Mouse (Mus musculus) CH12.LX (cell line): Measurements from ENCODE around the gene Krt2. TPM values are rescaled to one million over a fixed set of nuclear protein-coding genes. Genes with fewer than 3 reads are reported as not detected.

Experiments used
- DNase-seq: peaks from one replicate; pipeline ENCODE4 v3.0.0-alpha.2; 2013; ENCODE audit errors: extremely low read depth
- H3K27ac ChIP-seq: 2 replicates; pipeline ENCODE4 v1.5.1; 2012; ENCODE audit warnings: low read depth, mild to moderate bottlenecking, control low read depth, moderate library complexity; ENCODE audit not compliant: insufficient read depth
- H3K27me3 ChIP-seq: replicated peaks from 2 replicates; pipeline ENCODE3; 2012; ENCODE audit warnings: inconsistent platforms
- H3K36me3 ChIP-seq, 2 experiments: replicated peaks in 1 of 2; 2 replicates each; pipeline versions ENCODE3 to v1.6.1; 2012; ENCODE audit warnings: inconsistent platforms in 1 of 2, low read length in 1 of 2, mild to moderate bottlenecking in 1 of 2, mixed read lengths in 1 of 2, moderate library complexity in 1 of 2; ENCODE audit not compliant: control insufficient read depth in 1 of 2, insufficient read depth in 1 of 2
- H3K4me1 ChIP-seq, 2 experiments: 2 replicates each; pipeline ENCODE4 v1.6.1; 2012; ENCODE audit warnings: inconsistent platforms in 1 of 2, moderate library complexity in 1 of 2; ENCODE audit not compliant: insufficient read depth in 2 of 2, control insufficient read depth in 1 of 2
- H3K4me2 ChIP-seq: 2 replicates; pipeline ENCODE4 v1.6.1; 2012; ENCODE audit warnings: low read depth, mild to moderate bottlenecking, control low read depth; ENCODE audit not compliant: poor library complexity, insufficient read depth, severe bottlenecking
- H3K4me3 ChIP-seq, 3 experiments: fragments of 150-350 bp in 1 of 3; sonication (generic) in 1 of 3; replicated peaks in 1 of 3; 2 replicates each; pipeline versions ENCODE3 to v1.5.1; 2011 to 2012; ENCODE audit warnings: low read depth in 2 of 3, low read length in 2 of 3, mild to moderate bottlenecking in 2 of 3, moderate library complexity in 2 of 3, control low read depth in 1 of 3, improper control_type of control experiment in 1 of 3, inconsistent platforms in 1 of 3, mixed read lengths in 1 of 3; ENCODE audit not compliant: poor library complexity in 1 of 3
- H3K79me2 ChIP-seq: replicated peaks from 2 replicates; pipeline ENCODE4 v1.6.1; 2012; ENCODE audit warnings: mild to moderate bottlenecking, moderate library complexity; ENCODE audit not compliant: control insufficient read depth, poor library complexity, insufficient read depth, severe bottlenecking; ENCODE audit errors: extremely low read depth
- H3K9ac ChIP-seq: 2 replicates; pipeline ENCODE4 v1.6.1; 2012; ENCODE audit warnings: low read depth, mild to moderate bottlenecking, control low read depth, moderate library complexity; ENCODE audit not compliant: insufficient read depth
- H3K9me3 ChIP-seq: replicated peaks from 2 replicates; pipeline ENCODE3; 2012; ENCODE audit warnings: low read length, inconsistent platforms, mixed read lengths
- BHLHE40 ChIP-seq: IDR thresholded peaks from 2 replicates; pipeline ENCODE4 v1.6.1; 2011; ENCODE audit warnings: mild to moderate bottlenecking, low read depth, low read length, improper control_type of control experiment
- CTCF ChIP-seq, 2 experiments: IDR thresholded peaks in 1 of 2; conservative IDR thresholded peaks in 1 of 2; 2 replicates each; pipeline ENCODE4 v1.5.1; 2011 to 2012; ENCODE audit warnings: low read depth in 2 of 2, low read length in 2 of 2, improper control_type of control experiment in 1 of 2, inconsistent platforms in 1 of 2, mild to moderate bottlenecking in 1 of 2, moderate library complexity in 1 of 2
- E2F4 ChIP-seq: IDR thresholded peaks from 2 replicates; pipeline ENCODE4 v1.6.1; 2011; ENCODE audit warnings: low read depth, low read length, improper control_type of control experiment; ENCODE audit not compliant: insufficient replicate concordance
- EP300 ChIP-seq: IDR thresholded peaks from 2 replicates; pipeline ENCODE4 v1.6.1; 2011; ENCODE audit warnings: low read length, improper control_type of control experiment
- GABPA ChIP-seq: IDR thresholded peaks from 2 replicates; pipeline ENCODE4 v1.6.1; 2012; ENCODE audit warnings: low read depth, low read length, improper control_type of control experiment, inconsistent platforms; ENCODE audit not compliant: insufficient replicate concordance
- HCFC1 ChIP-seq: IDR thresholded peaks from 2 replicates; pipeline ENCODE4 v1.6.1; 2012; ENCODE audit warnings: low read depth, mild to moderate bottlenecking, inconsistent platforms, low read length, improper control_type of control experiment
- IRF4 ChIP-seq: IDR thresholded peaks from 2 replicates; pipeline ENCODE4 v1.6.1; 2014; ENCODE audit warnings: low read depth, mild to moderate bottlenecking, inconsistent platforms, low read length, improper control_type of control experiment
- KAT2A ChIP-seq: IDR thresholded peaks from 2 replicates; pipeline ENCODE4 v1.6.1; 2012; ENCODE audit warnings: low read length, improper control_type of control experiment, inconsistent platforms; ENCODE audit not compliant: insufficient replicate concordance
- MAX ChIP-seq: IDR thresholded peaks from 2 replicates; pipeline ENCODE4 v1.6.1; 2011; ENCODE audit warnings: low read length, improper control_type of control experiment
- MAZ ChIP-seq: IDR thresholded peaks from 2 replicates; pipeline ENCODE4 v1.6.1; 2012; ENCODE audit warnings: low read depth, mild to moderate bottlenecking, inconsistent platforms, low read length, improper control_type of control experiment, moderate library complexity
- MXI1 ChIP-seq: IDR thresholded peaks from 2 replicates; pipeline ENCODE4 v1.6.1; 2011; ENCODE audit warnings: mild to moderate bottlenecking, low read depth, low read length, improper control_type of control experiment
- MYC ChIP-seq: IDR thresholded peaks from 2 replicates; pipeline ENCODE4 v1.6.1; 2011; ENCODE audit warnings: low read depth, mild to moderate bottlenecking, improper control_type of control experiment, low read length
- NELFE ChIP-seq: IDR thresholded peaks from 2 replicates; pipeline ENCODE4 v1.6.1; 2011; ENCODE audit warnings: low read depth, low read length, improper control_type of control experiment
- RAD21 ChIP-seq: IDR thresholded peaks from 2 replicates; pipeline ENCODE4 v1.6.1; 2011; ENCODE audit warnings: low read depth, mild to moderate bottlenecking, low read length, improper control_type of control experiment, moderate library complexity
- SIN3A ChIP-seq: IDR thresholded peaks from 2 replicates; pipeline ENCODE4 v1.6.1; 2012; ENCODE audit warnings: low read length, improper control_type of control experiment, inconsistent platforms
- TCF12 ChIP-seq: IDR thresholded peaks from 2 replicates; pipeline ENCODE4 v1.6.1; 2014; ENCODE audit warnings: low read depth, mild to moderate bottlenecking, inconsistent platforms, low read length, improper control_type of control experiment
- UBTF ChIP-seq: IDR thresholded peaks from 2 replicates; pipeline ENCODE4 v1.6.1; 2012; ENCODE audit warnings: low read depth, mild to moderate bottlenecking, inconsistent platforms, low read length, improper control_type of control experiment, moderate library complexity
- USF1 ChIP-seq: IDR thresholded peaks from 2 replicates; pipeline ENCODE4 v1.6.1; 2014; ENCODE audit warnings: low read depth, mild to moderate bottlenecking, inconsistent platforms, low read length, improper control_type of control experiment
- USF2 ChIP-seq: conservative IDR thresholded peaks from 2 replicates; pipeline ENCODE4 v1.6.1; 2011; ENCODE audit warnings: low read depth, low read length, improper control_type of control experiment
- ZMIZ1 ChIP-seq: IDR thresholded peaks from 2 replicates; pipeline ENCODE4 v1.6.1; 2012; ENCODE audit warnings: low read depth, mild to moderate bottlenecking, inconsistent platforms, low read length, improper control_type of control experiment
- dilution Hi-C: fragments of 300-500 bp; cut with MboI; formaldehyde crosslinking; loops from 2 replicates; pipeline ENCODE4 v1.14.3; 2020; ENCODE audit warnings: low sequenced_read_pairs; ENCODE audit not compliant: extremely low pct_unique_long_range_greater_than_20kb, extremely low pct_ligation_motif_present
- in situ Hi-C: fragments of 300-500 bp; cut with MboI; formaldehyde crosslinking; loops from 3 replicates; pipeline ENCODE4 v1.14.3; 2019; ENCODE audit warnings: low sequenced_read_pairs, low pct_ligation_motif_present, low pct_unique_long_range_greater_than_20kb, mixed read lengths
- polyA plus RNA-seq: library from polyadenylated mRNA; unstranded; fragments of >175 nt; gene quantifications from 2 replicates; pipeline ENCODE4 v1.2.1, GENCODE M21; 2012; ENCODE audit warnings: low read depth; ENCODE audit not compliant: insufficient read length
- total RNA-seq, 2 experiments: library from RNA; depleted of rRNA; stranded (reverse); fragments of 300-350 nt in 1 of 2; fragments of >200 nt in 1 of 2; gene quantifications; 2 replicates each; pipeline ENCODE4 v1.2.3; 2012 to 2014

Gene Krt2
- not detected in 2 replicates for total RNA-seq (2012; rRNA removed)
- total RNA-seq (2014; rRNA removed) = not detected in 2 replicates
- not detected in 2 replicates for polyA plus RNA-seq

DNA sequence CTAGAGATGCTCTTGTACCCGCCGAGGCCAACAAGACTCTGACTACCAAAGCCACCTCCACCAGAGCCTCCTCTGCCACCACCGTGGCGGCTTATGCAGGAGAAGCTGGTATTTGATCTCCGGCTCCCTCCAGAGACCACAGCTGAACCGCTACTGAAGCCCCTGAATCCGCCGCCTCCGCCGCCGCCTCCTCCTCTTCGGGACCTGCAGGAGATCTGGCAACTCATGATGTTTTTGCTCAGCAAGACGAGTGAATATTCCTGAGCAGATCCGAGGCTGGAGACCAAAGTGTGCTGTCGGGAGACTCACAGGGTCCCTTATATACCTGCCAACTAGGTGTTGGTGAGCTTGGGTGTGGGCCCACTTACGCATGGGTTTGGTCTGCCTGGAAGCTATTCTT, at the start of gene Krt2:
TSS of gene Krt2 (minus strand) at position 295 of the 400 bp plus-strand sequence.
- dilution Hi-C loops (no loop called here), in situ Hi-C loops (no loop called here)
- TF ChIP-seq E2F4 = no peak
- no peak for TF ChIP-seq GABPA
- no peak for TF ChIP-seq USF1
- no peak for TF ChIP-seq KAT2A
- no peak for TF ChIP-seq BHLHE40
- no peak for TF ChIP-seq ZMIZ1
- TF ChIP-seq SIN3A = no peak
- TF ChIP-seq NELFE = no peak
- TF ChIP-seq MAZ = no peak
- Histone ChIP-seq H3K4me2 (no peak within 1 kb of the TSS), H3K27ac (no peak within 1 kb of the TSS), H3K9me3 (no peaks in the 10 kb centered on the region), H3K36me3 (no peaks in the 10 kb centered on the region), H3K4me1 (no peaks in the 10 kb centered on the region), H3K27me3 (peaks cover 91% of the 10 kb centered on the region), H3K4me3 (no peak within 1 kb of the TSS), H3K79me2 (no peaks in the 10 kb centered on the region), H3K9ac (no peak within 1 kb of the TSS)
- no peak for DNase-seq

DNA sequence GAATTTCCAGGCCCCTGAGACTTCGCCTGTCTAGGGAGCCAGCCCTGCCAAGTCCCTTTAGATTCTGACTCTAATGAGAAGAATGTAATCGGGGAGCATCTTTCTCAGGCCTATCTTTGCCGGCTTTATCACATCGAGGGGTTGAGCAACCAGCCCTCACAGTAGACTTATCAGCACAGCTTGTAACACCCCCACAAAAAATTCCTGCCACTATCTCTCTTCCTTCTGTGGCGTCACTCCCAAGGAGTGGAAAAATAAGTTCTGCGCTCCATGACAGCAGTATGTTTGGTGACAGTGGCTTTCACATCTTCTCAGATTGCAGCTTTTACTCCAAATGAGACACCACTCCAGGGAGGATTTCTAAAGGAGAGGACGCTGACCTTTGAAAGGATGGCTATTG, 48.8 kb upstream of the Krt2 start:
- no peak for DNase-seq
- Histone ChIP-seq H3K4me3 (no peak overlapping the region), H3K4me2 (no peak overlapping the region), H3K27ac (no peak overlapping the region), H3K9ac (no peak overlapping the region), H3K4me1 (no peaks in the 10 kb centered on the region; a peak in 1 of 4 replicates), H3K27me3 (peaks cover 99% of the 10 kb centered on the region), H3K36me3 (no peaks in the 10 kb centered on the region), H3K79me2 (no peaks in the 10 kb centered on the region), H3K9me3 (no peaks in the 10 kb centered on the region)
- dilution Hi-C loops (no loop called here), in situ Hi-C loops (no loop called here)
- TF ChIP-seq MAX = no peak
- TF ChIP-seq CTCF (conservative IDR thresholded peaks at IDR 0.05 in 1 of 2, IDR thresholded peaks at IDR 0.05 in 1 of 2; ENCODE audit: low read depth in 2 of 2, low read length in 2 of 2) = no peak
- TF ChIP-seq MAZ = no peak
- TF ChIP-seq MXI1 = no peak
- no peak for TF ChIP-seq TCF12
- no peak for TF ChIP-seq USF2
- TF ChIP-seq IRF4 = no peak
- TF ChIP-seq RAD21 = no peak
- TF ChIP-seq EP300 = no peak
- TF ChIP-seq UBTF = no peak
- no peak for TF ChIP-seq BHLHE40
- no peak for TF ChIP-seq MYC
- TF ChIP-seq HCFC1 = no peak
- TF ChIP-seq E2F4 = no peak
